Mouse (Mus musculus) WW6 (cell line): Measurements from ENCODE around the gene Ntn5.

Source experiments
- DNase-seq: peaks from one replicate; pipeline ENCODE4 v3.0.0-alpha.2; 2013; ENCODE audit warnings: low read depth, low spot score

Gene Ntn5

GRCm38 (mm10) chr7:45712022-45712757, 28.4 kb downstream of the Ntn5 start:
- DNase-seq, result no peak

- DNase-seq, result no peak
These were observed 29.6 kb downstream of the Ntn5 start for GRCm38 (mm10) chr7:45713396-45713795.

- no peak for DNase-seq
These were observed 30.2 kb downstream of the Ntn5 start for GRCm38 (mm10) chr7:45713881-45714520.

GRCm38 (mm10) chr7:45714630-45715089, 30.8 kb downstream of the Ntn5 start:
- DNase-seq, result no peak

- DNase-seq, result peak; percentile 92
These were observed 31.4 kb downstream of the Ntn5 start, which contains the start of gene Rpl18 for GRCm38 (mm10) chr7:45715090-45715708. TSS of gene Rpl18 (plus strand) at chr7:45715457.

- DNase-seq, result no peak
These were observed 32.1 kb downstream of the Ntn5 start for GRCm38 (mm10) chr7:45715741-45716459.

GRCm38 (mm10) chr7:45716460-45716857, 32.6 kb downstream of the Ntn5 start:
- no peak for DNase-seq

- DNase-seq, result no peak
These were observed 33.4 kb downstream of the Ntn5 start for GRCm38 (mm10) chr7:45716952-45717917.

GRCm38 (mm10) chr7:45717918-45718297, 34.1 kb downstream of the Ntn5 start, which contains the start of gene Sphk2:
TSS of gene Sphk2 (minus strand) at chr7:45718002.
- DNase-seq, result peak; percentile 95

- no peak for DNase-seq
These were observed 34.5 kb downstream of the Ntn5 start for GRCm38 (mm10) chr7:45718331-45718730.

GRCm38 (mm10) chr7:45719180-45719579, 35.4 kb downstream of the Ntn5 start:
- no peak for DNase-seq

GRCm38 (mm10) chr7:45719738-45720412, 36.1 kb downstream of the Ntn5 start:
- DNase-seq, result no peak

- no peak for DNase-seq
These were observed 36.8 kb downstream of the Ntn5 start, which contains the start of gene Fam83e for GRCm38 (mm10) chr7:45720413-45721233. TSS of gene Fam83e (plus strand) at chr7:45721212.

GRCm38 (mm10) chr7:45721234-45721571, 37.4 kb downstream of the Ntn5 start:
- DNase-seq, result no peak

GRCm38 (mm10) chr7:45721642-45722347, 38.0 kb downstream of the Ntn5 start:
- DNase-seq, result no peak

GRCm38 (mm10) chr7:45722348-45722713, 38.5 kb downstream of the Ntn5 start:
- DNase-seq, result no peak

GRCm38 (mm10) chr7:45723301-45723700, 39.5 kb downstream of the Ntn5 start:
- DNase-seq, result no peak

- no peak for DNase-seq
These were observed 40.0 kb downstream of the Ntn5 start for GRCm38 (mm10) chr7:45723781-45724180.

GRCm38 (mm10) chr7:45725151-45725550, 41.3 kb downstream of the Ntn5 start:
- no peak for DNase-seq
